Mouse (Mus musculus): Measurements from ENCODE around the gene Tff2. TPM values are rescaled to one million over a fixed set of nuclear protein-coding genes. Genes with fewer than 3 reads are reported as not detected.

Gene Tff2
- polyA plus RNA-seq, 1 experiment from 2014 or later = not detected

- ATAC-seq (ENCODE audit: insufficient number of reproducible peaks, insufficient read depth, low FRiP score, low TSS enrichment, low read depth) = no peak
- WGBS = 62% methylated on average over 9 of the region's 9 CpGs
- Histone ChIP-seq H3K36me3 (0 out of 2 replicates have a peak, but pooled peaks cover 13% of the 10 kb centered on the region), H3K4me2 (no peak overlapping the region), H3K27ac (peak overlapping the region; percentile 53), H3K4me3 (replicated peaks) (no peak overlapping the region), H3K4me1 (replicated peaks) (no peaks in the 10 kb centered on the region), H3K9ac (replicated peaks) (no peak overlapping the region), H3K9me3 (no peaks in the 10 kb centered on the region), H3K27me3 (0 out of 2 replicates have a peak, but pooled peaks cover 3% of the 10 kb centered on the region)
Measured at GRCm38 (mm10) chr17:31113191-31113856, 30.8 kb downstream of the Tff2 start.

GRCm38 (mm10) chr17:31108388-31108787, 35.7 kb downstream of the Tff2 start:
- Histone ChIP-seq H3K9me3 (no peaks in the 10 kb centered on the region), H3K36me3 (0 out of 2 replicates have a peak, but pooled peaks cover 13% of the 10 kb centered on the region), H3K9ac (replicated peaks) (no peak overlapping the region), H3K4me1 (replicated peaks) (0 out of 2 replicates have a peak, but pooled peaks cover 5% of the 10 kb centered on the region), H3K27ac (no peak overlapping the region), H3K27me3 (no peaks in the 10 kb centered on the region), H3K4me3 (replicated peaks) (no peak overlapping the region), H3K4me2 (no peak overlapping the region)
- WGBS = 88% methylated on average over 15 of the region's 15 CpGs
- ATAC-seq (ENCODE audit: insufficient number of reproducible peaks, insufficient read depth, low FRiP score, low TSS enrichment, low read depth) = no peak

GRCm38 (mm10) chr17:31103823-31104222, 40.3 kb downstream of the Tff2 start:
- Histone ChIP-seq H3K27me3 (no peaks in the 10 kb centered on the region), H3K27ac (no peak overlapping the region), H3K9me3 (no peaks in the 10 kb centered on the region), H3K9ac (replicated peaks) (no peak overlapping the region), H3K4me2 (no peak overlapping the region), H3K36me3 (0 out of 2 replicates have a peak, but pooled peaks cover 4% of the 10 kb centered on the region), H3K4me3 (replicated peaks) (no peak overlapping the region), H3K4me1 (replicated peaks) (0 out of 2 replicates have a peak, but pooled peaks cover 5% of the 10 kb centered on the region)
- 81% methylated on average over 8 of the region's 8 CpGs for WGBS
- no peak for ATAC-seq (ENCODE audit: insufficient number of reproducible peaks, insufficient read depth, low FRiP score, low TSS enrichment, low read depth)

GRCm38 (mm10) chr17:31103007-31103570, 41.0 kb downstream of the Tff2 start:
- no peak for ATAC-seq (ENCODE audit: insufficient number of reproducible peaks, insufficient read depth, low FRiP score, low TSS enrichment, low read depth)
- Histone ChIP-seq H3K27me3 (no peaks in the 10 kb centered on the region), H3K36me3 (no peaks in the 10 kb centered on the region), H3K4me3 (replicated peaks) (no peak overlapping the region), H3K4me1 (replicated peaks) (0 out of 2 replicates have a peak, but pooled peaks cover 5% of the 10 kb centered on the region), H3K9ac (replicated peaks) (no peak overlapping the region), H3K27ac (no peak overlapping the region), H3K9me3 (no peaks in the 10 kb centered on the region), H3K4me2 (no peak overlapping the region)
- 89% methylated on average over 8 of the region's 8 CpGs for WGBS

GRCm38 (mm10) chr17:31098788-31099187, 45.3 kb downstream of the Tff2 start:
- Histone ChIP-seq H3K9me3 (0 out of 2 replicates have a peak, but pooled peaks cover 4% of the 10 kb centered on the region), H3K27me3 (no peaks in the 10 kb centered on the region), H3K9ac (replicated peaks) (no peak overlapping the region), H3K27ac (no peak overlapping the region), H3K4me1 (replicated peaks) (no peaks in the 10 kb centered on the region), H3K4me3 (replicated peaks) (no peak overlapping the region), H3K4me2 (no peak overlapping the region), H3K36me3 (no peaks in the 10 kb centered on the region)
- WGBS = 82% methylated on average over 5 of the region's 5 CpGs
- ATAC-seq (ENCODE audit: insufficient number of reproducible peaks, insufficient read depth, low FRiP score, low TSS enrichment, low read depth) = no peak

- ATAC-seq (ENCODE audit: insufficient number of reproducible peaks, insufficient read depth, low FRiP score, low TSS enrichment, low read depth) = no peak
- 0 out of 2 replicates have a peak, but pooled peaks cover 3% of the 10 kb centered on the region for H3K36me3 ChIP-seq
- H3K9me3 ChIP-seq = peaks cover 4% of the 10 kb centered on the region; the same call in 1 of the 2 replicates
Measured at GRCm38 (mm10) chr17:31096893-31097292, 47.2 kb downstream of the Tff2 start.

GRCm38 (mm10) chr17:31095570-31095969, 48.5 kb downstream of the Tff2 start:
- Histone ChIP-seq H3K27ac (no peak overlapping the region), H3K9me3 (peaks cover 4% of the 10 kb centered on the region; the same call in 1 of the 2 replicates), H3K9ac (replicated peaks) (no peak overlapping the region), H3K36me3 (0 out of 2 replicates have a peak, but pooled peaks cover 3% of the 10 kb centered on the region), H3K27me3 (no peaks in the 10 kb centered on the region; the same call in 1 of the 2 replicates), H3K4me3 (replicated peaks) (no peak overlapping the region), H3K4me2 (no peak overlapping the region), H3K4me1 (replicated peaks) (peaks cover 8% of the 10 kb centered on the region; the same call in 1 of the 2 replicates)
- 84% methylated on average over 7 of the region's 7 CpGs for WGBS
- no peak for ATAC-seq (ENCODE audit: insufficient number of reproducible peaks, insufficient read depth, low FRiP score, low TSS enrichment, low read depth)

More at GRCm38 (mm10) chr17:31096893-31097292, 47.2 kb downstream of the Tff2 start:
- WGBS = 95% methylated on average over 2 of the region's 2 CpGs
- Histone ChIP-seq H3K9ac (replicated peaks) (no peak overlapping the region), H3K27me3 (no peaks in the 10 kb centered on the region), H3K27ac (no peak overlapping the region), H3K4me3 (replicated peaks) (no peak overlapping the region), H3K4me1 (replicated peaks) (no peaks in the 10 kb centered on the region), H3K4me2 (no peak overlapping the region)

- ATAC-seq (ENCODE audit: insufficient number of reproducible peaks, insufficient read depth, low FRiP score, low TSS enrichment, low read depth) = no peak
Measured at GRCm38 (mm10) chr17:31094781-31095180, 49.3 kb downstream of the Tff2 start.

More at GRCm38 (mm10) chr17:31094781-31095180, 49.3 kb downstream of the Tff2 start:
- Histone ChIP-seq H3K36me3 (0 out of 2 replicates have a peak, but pooled peaks cover 3% of the 10 kb centered on the region), H3K4me1 (replicated peaks) (peaks cover 15% of the 10 kb centered on the region), H3K9ac (replicated peaks) (no peak overlapping the region), H3K27me3 (no peaks in the 10 kb centered on the region; the same call in 1 of the 2 replicates), H3K4me2 (no peak overlapping the region), H3K27ac (no peak overlapping the region), H3K4me3 (replicated peaks) (no peak overlapping the region), H3K9me3 (peaks cover 4% of the 10 kb centered on the region; the same call in 1 of the 2 replicates)
- WGBS = 52% methylated on average over 5 of the region's 5 CpGs

Other genes starting within 250 kb of the Tff2 start
- gene Glp1r, start 242.5 kb downstream of the Tff2 start, polyA plus RNA-seq (2016; fragmentation: Nextera tagmentation; extraction: Ambion mirVana) = not detected in 2 replicates
- 0.09 TPM in 1 of 2 replicates, not detected in the other for gene Umodl1, start 189.6 kb downstream of the Tff2 start, polyA plus RNA-seq (2016; fragmentation: Nextera tagmentation; extraction: Ambion mirVana)
- 8.9 and 10.9 TPM in 2 replicates for gene Abcg1, start 86.6 kb downstream of the Tff2 start, polyA plus RNA-seq (2016; fragmentation: Nextera tagmentation; extraction: Ambion mirVana)
- not detected in 2 replicates for gene Tff3, start 14.6 kb downstream of the Tff2 start, polyA plus RNA-seq (2016; fragmentation: Nextera tagmentation; extraction: Ambion mirVana)
- gene Tff1, start 21.0 kb upstream of the Tff2 start, polyA plus RNA-seq (2016; fragmentation: Nextera tagmentation; extraction: Ambion mirVana) = not detected in 2 replicates
- not detected in 2 replicates for gene Tmprss3, start 54.7 kb upstream of the Tff2 start, polyA plus RNA-seq (2016; fragmentation: Nextera tagmentation; extraction: Ambion mirVana)
- gene Ubash3a, start 63.6 kb upstream of the Tff2 start, polyA plus RNA-seq (2016; fragmentation: Nextera tagmentation; extraction: Ambion mirVana) = 0.19 and 0.42 TPM in 2 replicates
- 0.40 and 0.56 TPM in 2 replicates for gene Rsph1, start 133.1 kb upstream of the Tff2 start, polyA plus RNA-seq (2016; fragmentation: Nextera tagmentation; extraction: Ambion mirVana)
- 1.5 and 2.1 TPM in 2 replicates for gene Slc37a1, start 142.5 kb upstream of the Tff2 start, polyA plus RNA-seq (2016; fragmentation: Nextera tagmentation; extraction: Ambion mirVana)
- 26.7 and 29.1 TPM in 2 replicates for gene Pde9a, start 241.9 kb upstream of the Tff2 start, polyA plus RNA-seq (2016; fragmentation: Nextera tagmentation; extraction: Ambion mirVana)

Measured in limb, embryonic 12.5 days (tissue).